Mouse (Mus musculus): Measurements from ENCODE around the gene Glyr1.

Gene Glyr1

DNA sequence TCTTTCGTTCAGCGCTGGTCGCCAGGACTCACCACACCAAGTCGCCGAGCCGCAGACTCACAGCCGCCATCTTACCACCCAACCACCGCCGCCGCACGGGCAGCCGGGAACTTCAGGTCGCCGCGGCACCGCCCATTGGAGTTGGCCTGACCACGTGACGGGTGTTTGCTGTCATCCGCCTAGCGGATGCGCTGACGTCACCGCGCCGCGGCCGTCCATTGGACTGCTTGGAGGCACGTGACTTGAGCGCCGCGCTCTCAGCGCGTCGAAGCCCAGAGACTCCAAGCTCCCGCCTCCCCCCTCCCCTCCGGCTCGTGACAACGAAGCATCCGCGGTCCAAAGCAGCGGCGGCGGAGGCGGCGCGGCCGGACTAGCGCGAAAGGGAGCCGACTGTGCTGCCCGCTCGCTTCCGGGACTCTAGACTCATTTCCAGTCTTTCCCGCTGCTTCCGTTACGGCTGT is at the start of gene Glyr1, which contains the start of gene Ubn1:
Gene Glyr1 (minus strand): TSS at position 90 of the 461 bp plus-strand sequence.
Gene Ubn1 (plus strand): TSS at position 284 of the 461 bp plus-strand sequence.
- peak; percentile 99 for DNase-seq (ENCODE audit: low spot score)

DNA sequence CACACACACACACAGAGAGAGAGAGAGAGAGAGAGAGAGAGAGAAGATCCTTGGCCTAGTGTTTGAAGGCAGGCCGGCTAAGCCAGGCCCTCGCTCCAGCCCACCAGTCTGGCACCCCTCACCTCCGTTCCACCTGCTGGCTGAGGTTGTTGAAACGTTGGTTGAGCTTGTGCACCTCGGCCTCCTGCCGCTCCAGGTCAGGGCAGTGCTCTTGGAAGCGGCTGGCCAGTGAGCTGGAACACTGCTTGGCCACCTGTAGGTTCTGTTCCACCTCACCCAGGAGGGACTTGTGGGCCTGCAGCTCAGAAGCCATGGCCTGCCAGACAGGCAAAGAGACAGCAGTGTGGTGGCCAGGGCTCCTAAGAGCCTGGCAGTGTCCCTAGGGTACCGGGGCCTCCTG is 46.8 kb upstream of the Glyr1 start:
- DNase-seq (ENCODE audit: low spot score): no peak

DNA sequence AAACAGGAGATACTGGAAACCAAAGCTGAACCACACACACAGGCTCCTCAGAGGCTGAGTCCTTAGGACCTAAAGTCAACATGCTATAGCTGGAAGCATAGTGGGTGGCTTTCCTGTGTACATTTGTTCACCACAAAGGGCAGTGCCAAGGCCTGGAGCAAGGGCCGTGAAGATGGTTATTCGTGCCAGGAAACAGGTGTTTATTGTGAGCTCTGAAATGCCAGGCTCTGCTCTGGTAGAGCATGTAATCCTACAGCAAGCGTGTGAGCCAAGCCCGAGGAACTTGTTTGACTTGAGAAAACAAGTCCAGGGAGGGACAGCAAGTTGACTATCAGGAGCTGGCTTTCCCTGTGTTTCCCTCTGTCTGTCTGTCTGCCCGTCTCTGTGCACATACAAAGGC is 43.6 kb upstream of the Glyr1 start:
- DNase-seq (ENCODE audit: low spot score): no peak

DNA sequence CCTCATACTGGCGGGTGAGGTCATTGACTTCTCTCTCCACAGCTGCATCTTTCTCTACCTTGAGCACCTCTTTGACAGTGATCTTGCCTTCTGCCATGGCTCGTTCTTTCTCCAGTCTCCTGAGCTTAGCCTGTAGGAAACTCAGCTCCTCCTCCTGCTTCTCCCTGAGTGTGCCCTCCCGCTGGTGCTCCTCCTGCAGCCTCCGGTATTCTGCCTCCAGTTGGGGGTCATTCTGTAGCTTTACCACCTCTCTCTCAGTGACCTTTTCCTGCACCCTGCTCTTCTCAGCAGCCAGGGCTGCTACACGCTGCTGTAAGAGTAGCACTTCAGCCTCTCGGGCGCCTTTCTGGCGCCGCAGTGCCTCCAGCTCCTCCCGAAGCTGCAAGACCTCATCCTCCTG is 39.4 kb upstream of the Glyr1 start:
- DNase-seq (ENCODE audit: low spot score): no peak

DNA sequence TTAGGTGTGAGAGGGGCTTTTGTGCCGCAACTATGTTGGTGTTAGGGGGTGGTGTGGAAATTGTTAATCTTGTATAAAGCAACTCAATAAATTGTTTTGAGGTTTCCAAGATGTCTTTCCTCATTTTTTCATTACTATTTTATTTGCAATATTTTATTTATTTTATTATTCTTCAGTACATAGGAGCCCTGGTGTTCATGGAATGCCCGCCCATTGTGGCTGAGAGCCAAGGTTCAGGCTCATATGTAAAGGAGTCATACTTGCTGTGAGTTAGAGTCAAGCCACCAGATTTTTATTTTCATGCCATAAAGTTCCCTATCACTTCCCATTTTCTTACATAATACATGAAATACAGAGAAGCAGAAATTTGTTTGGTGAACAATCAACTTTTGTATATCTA is 36.5 kb upstream of the Glyr1 start:
- no peak for DNase-seq (ENCODE audit: low spot score)

DNA sequence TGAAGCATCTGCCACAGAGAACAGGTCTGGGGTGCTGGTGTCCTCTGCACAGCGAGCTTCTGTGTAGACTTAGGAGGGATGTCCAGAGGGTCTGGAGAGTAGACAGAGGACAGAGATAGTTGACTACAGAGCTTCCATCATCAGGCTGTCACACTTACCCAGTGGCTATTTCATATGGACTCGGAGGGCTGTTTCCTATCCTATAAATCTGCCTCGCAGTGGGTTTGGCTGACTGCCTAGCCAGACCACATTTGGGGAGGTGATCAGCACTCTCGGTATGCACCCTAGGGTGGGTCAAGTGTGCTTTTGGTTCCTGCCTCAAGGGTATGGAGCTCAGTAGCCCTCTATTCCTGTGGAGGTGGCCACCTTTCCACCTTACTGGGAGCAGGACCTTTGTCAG is 35.5 kb upstream of the Glyr1 start:
- DNase-seq (ENCODE audit: low spot score): no peak

DNA sequence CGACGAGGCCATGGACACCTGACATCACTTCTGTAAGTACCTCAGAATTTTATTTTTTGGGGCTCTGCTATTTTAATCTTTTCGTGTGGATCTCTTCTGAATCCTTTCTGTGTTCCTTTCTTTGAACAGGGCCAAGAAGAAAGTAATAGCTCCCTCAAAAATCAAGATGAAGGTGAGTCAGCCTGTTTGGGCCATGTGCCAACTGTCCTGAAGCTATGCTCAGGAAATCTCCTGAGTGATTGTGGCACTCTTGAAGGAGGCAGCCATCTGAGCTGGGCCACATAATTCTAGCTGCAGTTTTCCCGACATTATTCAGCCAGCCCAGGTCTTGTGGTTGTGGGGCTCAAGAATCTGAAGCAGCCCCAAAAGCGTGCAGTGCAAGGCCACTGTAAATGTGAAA is 24.7 kb upstream of the Glyr1 start:
- no peak for DNase-seq (ENCODE audit: low spot score)

DNA sequence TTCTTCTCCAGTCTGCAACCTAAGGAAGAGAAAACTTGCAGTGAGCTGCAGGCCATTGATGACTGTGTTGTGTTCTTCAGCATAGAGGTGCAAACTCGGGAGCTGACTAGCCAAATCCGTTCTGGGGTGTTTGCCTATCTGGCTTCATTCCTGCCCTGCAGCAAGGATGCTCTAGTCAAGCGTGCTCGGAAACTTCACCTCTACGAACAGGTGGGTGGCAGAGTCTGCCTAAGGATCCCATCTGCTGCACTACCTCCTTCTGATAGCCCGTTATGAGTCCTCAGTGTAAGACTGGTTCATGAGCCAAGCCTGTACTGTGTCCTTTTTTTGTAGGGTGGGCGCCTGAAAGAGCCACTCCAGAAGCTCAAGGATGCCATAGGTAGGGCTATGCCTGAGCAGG is 22.3 kb upstream of the Glyr1 start:
- DNase-seq (ENCODE audit: low spot score): no peak

DNA sequence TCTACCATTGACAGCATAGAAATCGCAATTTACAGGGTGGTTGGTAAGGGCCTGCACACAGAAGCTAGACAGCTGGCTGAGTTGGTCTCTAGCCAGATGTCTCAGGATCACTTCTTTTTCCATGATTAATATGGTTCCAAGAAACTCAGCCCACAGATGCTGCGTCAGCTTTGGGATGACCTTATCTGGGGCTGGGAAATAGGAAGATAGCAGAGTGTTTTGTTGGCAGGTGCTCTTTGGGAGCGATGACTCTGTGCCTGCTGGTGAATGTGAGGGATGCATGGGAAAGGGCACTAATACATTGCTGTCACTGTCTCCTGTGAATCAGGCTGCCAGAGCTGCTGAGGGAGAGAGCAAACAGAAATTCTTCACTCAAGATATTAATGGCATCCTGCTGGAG is 20.7 kb upstream of the Glyr1 start:
- DNase-seq (ENCODE audit: low spot score): no peak

DNA sequence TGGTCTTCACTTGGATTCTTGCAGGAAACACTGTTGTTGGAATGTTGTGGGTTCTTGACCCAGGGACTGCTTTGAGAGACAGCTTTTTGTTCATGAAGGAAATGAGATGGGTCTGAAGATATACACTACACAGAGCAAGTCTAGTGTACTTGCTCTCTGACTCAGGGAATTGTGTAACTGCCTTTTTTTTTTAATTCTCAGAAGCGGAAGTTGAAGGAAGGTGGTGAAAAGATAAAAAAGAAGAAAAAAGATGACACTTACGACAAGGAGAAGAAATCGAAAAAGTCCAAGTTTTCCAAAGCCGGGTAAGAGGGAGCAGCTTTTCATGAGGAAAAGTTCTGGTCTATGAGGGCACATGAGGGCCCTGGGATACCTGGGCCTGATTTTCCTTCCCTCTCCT is 13.8 kb upstream of the Glyr1 start:
- DNase-seq (ENCODE audit: low spot score): no peak

DNA sequence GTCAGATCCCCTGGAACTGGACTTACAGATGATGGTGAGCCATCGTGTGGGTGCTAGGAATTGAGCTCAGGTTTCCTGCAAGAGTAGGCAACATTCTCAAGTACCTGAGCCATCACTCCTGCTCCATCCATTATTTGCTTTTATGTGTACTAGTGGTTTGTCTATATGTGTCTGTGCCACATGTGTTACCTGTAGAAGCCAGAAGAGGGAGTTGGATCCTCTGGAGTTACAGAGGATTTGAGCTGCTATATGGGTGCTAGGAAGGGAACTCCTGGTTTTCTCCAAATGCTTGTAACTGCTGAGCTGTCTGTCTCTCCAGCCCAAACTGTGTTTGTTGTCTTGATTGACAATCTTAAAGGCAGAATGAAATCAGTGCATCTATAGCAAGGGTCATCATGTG is 8.5 kb upstream of the Glyr1 start:
- DNase-seq (ENCODE audit: low spot score): no peak

DNA sequence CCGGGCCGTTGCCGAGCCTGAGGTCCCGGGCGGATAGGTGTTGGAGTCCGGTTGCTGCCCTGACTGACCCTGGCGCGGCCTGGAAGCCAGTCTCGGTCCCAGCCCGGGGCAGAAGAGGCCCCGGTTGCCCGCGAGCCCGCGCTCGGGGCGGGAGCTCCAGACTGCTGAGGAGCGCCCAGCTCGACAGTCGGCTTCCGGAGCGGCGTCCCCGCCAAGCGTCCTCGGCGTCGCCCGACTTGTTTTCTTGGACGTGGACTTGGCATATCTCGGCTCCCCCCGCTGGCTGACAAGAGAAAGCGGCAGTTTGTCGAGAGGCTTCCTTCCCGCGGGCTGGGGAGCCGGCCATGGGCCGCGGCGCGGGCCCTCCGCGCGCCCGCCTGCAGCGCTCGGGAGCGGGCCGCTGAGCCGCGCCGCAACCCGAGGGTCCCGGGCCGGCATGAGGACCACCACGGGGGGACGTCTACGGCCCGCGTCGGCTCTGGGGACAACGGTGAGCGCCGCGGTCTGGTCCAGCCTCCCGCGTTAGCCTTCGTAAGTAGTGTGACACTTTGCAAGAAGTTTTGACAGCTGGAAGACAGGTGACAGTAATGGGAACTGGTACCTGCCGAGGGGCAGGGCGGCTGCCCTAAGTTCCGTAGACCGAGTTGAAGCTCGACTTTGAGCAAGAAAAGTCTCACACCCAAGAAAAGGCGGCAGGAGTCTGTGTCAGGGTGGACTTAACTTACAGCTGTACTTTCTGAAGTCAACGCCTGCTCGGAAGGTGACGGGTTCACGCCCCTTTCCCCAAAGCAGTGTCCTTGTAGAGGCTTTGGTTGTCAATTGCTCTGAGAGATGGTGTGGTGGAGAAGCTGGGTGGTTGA is 818 bp upstream of the Glyr1 start:
- peak; percentile 77 for DNase-seq (ENCODE audit: low spot score)

DNA sequence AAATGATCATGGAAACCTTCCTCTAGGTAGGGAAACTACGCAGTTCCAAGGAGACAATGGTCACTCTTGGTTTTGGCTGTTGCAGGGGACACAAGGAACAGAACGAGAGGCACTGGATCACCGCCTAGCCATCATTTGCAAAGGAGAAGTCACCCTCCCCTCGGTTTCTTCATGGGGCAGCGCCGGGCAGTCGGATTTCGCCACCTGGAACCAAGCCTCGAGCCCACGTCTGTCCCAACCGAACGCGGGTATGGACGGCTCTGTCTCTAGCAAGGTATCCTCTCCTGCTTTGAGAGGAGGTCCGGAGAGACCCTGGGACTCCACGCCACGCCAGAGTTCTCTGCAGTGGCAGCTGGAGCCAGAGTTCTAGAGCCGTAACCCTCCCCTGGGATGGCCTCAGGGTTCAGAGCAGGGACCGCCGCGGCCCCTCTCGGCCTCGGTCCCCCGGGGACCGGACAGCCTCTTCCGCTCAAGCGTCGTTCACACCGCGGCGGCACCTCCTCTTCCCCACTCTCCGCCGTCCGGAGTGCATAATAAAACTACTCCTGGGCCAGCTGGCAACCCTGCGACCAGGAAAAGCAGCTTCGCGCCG is 385 bp downstream of the Glyr1 start:
- no peak for DNase-seq (ENCODE audit: low spot score)

DNA sequence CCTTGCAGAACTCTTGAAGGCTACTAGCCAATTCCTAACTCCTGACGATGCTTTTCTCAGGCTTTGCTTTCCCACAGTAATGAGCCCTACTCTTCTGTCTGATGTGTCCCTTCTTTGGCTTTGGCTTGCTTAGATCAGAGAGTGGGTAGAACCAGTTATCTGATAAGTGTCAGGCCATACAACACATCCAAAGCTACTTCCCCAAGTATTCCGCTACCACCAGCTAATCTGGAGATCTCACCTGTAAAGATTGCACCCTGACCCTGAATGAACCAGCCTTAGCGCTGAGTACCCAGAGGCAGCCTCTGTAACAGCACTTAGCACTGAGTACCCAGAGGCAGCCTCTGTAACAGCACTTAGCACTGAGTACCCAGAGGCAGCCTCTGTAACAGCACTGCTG is 4.3 kb downstream of the Glyr1 start:
- DNase-seq (ENCODE audit: low spot score): no peak

DNA sequence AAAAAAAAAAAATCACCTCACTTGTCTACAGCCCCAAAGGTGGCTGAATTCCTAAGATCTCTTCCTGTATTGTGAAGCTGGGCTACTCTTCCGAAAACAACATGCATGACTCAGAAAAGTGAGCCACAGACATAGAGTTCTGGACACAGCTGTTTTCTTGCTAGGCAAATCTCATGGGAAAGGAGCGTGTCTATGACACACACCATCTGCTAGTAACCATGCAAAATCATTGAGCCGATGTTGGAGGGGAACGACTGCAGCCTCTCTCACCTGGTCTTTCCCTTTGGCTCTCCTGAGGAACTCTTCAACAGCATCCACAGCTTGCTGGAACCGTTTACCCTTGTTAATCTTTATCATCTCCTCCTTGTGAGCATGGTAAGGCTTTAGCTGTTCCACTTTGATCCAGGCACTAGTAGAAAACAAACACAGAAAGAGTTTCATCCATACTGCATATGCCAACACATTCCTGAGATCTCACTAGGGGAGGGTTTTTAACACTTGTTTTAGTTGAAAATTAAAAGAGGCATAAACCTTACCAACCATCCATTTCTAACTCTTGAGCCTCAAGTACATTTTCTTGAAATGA is 12.9 kb downstream of the Glyr1 start:
- DNase-seq (ENCODE audit: low spot score): no peak

DNA sequence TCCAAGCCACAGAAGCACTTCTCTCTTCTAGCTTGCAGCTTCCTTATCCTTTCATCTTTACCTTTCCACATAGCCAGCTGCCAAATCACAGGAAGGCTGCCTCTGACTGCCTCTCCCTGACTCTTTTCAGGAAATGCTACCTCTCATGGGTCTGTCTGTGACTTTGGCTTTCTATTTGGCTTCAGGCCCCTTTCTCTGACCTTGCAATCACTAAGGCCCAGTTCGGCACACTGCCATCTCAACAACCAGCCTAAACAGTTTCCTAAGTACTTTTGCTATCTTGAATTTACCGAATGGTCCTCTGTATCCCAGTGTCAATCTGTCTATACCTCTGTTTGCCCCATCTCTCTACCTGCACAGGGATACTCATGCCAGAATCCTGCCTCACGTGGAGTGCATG is 14.1 kb downstream of the Glyr1 start:
- DNase-seq (ENCODE audit: low spot score): no peak

DNA sequence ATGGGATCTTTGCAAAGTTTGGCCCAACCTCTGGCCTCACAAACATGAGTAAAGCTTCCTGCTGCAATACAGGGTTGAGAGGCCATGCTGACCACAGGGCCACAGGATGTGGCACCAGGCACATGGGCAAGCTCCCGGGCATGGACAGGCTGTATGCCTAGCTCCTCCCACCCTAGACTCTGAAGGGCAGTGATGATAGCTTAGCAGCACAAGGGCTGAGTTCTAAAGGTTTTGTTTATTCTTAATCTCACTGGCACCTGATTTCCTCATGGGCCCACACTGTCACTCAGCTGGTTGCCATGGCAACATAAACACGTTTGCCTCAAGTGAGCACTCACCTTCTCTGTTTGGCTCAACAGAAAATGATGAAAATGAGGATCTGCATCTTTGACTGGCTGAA is 19.8 kb downstream of the Glyr1 start:
- DNase-seq (ENCODE audit: low spot score): no peak

DNA sequence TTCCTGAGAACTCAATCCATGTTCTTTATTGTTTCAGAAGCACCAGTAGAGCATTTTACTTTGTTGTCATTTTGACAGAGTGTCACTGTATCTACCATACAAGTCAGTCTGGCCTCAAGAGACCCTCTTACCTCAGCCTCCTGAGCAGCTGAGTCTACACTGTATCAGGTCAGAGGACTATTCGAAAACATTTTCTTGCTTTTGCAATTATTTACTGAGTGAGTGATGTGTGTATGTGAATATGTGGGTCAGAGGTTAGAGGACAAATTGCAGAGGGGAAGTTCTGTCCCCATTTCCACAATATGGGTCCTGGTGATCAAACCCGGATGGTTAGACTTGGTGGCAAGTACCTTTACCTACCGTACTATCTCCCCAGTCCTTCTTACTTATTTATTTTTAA is 25.6 kb downstream of the Glyr1 start:
- no peak for DNase-seq (ENCODE audit: low spot score)

DNA sequence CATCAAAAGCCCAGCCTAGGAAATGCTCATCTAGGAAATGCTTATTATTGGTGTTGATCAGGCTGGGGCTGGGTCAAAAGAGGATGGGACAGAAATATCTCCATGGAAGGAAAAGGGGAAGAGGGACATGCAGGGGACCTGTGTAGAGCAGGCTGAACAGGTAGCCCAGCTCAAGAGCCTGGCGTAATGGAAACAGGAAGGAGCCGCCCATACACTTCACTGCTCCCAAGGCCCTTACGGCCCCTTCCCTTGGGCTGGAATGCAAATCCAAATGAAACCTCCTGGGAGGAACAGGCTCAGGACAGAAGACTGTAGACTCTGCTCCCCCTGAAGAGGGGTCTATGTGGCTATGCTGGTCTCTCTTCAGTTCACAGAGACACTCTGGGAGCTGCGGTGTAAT is 35.1 kb downstream of the Glyr1 start:
- no peak for DNase-seq (ENCODE audit: low spot score)

DNA sequence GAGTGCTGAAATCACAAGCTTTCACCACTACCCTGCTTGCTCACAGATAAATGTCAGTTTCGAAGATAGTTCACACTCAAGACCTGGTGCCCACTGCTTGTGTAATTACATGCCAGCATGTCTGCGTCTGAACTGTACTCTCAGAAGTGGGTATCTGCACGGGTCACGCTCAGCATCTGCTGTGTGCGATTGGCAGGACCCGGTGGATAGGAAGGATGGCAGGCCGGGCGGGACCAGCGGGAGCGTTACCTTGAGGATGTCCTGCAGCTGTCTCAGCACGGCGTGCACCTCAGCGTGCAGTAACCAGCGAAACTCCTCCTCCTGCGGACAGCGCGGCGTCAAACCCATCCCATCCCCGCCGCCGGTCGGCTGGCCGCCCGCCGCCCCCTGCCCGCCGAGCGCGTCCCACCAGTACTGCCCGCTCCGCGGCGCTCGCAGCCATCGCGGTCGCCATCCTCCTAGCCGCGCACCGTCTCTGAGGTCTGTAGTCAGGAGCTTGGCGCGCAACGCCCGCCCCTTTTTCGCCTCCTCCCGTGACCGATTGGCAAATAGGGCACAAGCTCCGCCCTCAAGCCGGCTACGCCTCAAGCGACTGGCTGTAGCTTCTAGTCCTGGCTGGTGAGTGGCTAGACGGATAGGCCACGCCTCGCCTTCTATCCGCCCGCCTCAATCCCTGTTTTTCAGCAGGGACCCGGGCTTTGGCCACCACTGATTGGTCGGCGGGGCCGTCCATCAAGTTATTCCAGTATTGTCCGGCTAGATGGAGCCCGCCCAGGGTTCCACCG is 36.4 kb downstream of the Glyr1 start, which contains the start of gene Rogdi:
Gene Rogdi (minus strand): TSS at position 500 of the 785 bp plus-strand sequence.
- DNase-seq (ENCODE audit: low spot score): peak; percentile 96

DNA sequence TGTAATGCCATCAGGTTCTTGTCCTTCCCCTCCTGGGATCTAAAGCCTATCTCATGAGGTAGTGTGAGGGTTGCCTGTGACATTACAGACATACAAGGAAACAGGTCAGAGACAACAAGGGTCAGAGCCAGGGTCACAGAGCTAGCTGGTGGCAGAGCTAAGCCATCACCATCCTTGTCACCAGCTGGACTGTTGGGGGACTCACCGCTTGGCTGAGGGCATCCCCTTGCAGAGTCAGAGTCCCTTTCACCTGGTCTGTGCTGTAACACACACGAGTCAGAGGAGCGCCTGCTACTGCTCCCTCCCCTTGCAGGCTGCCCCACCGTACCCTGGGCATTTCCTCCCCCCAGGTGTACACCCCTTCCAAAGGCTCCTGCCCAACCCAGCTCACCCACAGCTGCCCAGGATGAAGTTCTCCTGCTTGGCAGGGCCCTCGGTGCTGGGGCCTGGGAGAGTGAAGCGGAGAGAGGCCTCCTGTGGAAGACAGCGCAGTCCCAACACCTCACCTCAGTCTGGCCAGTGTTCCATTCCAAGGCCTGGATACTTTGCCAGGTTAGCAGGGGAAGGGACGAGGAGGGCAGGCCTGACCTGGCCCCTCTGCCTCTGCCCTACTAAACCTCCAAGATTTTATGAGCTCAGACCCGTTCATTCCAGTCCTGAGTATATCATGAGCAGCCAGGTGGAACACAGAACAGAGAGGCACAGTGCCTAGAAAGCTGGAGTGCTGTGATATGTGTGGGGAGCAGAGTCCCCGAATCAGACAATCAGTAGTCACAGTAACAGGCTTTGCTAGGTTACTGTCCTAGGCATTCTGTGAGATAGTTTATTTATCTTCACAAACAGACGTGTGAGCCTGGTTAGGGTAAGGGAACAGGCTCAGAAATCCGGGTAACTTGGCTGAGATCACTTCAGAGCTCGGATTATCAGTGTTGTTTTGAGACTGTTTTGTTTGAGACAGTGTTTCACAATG is 37.3 kb downstream of the Glyr1 start:
- no peak for DNase-seq (ENCODE audit: low spot score)

All from ovary, postnatal 36 days (tissue).